Mouse (Mus musculus): ENCODE measurements around the gene Podxl2. TPM values are rescaled to one million over a fixed set of nuclear protein-coding genes. Genes with fewer than 3 reads are reported as not detected.

Gene Podxl2
- total RNA-seq, 4 experiments from 2014 or later = 40.6 to 123 (median 83.0) TPM

DNA sequence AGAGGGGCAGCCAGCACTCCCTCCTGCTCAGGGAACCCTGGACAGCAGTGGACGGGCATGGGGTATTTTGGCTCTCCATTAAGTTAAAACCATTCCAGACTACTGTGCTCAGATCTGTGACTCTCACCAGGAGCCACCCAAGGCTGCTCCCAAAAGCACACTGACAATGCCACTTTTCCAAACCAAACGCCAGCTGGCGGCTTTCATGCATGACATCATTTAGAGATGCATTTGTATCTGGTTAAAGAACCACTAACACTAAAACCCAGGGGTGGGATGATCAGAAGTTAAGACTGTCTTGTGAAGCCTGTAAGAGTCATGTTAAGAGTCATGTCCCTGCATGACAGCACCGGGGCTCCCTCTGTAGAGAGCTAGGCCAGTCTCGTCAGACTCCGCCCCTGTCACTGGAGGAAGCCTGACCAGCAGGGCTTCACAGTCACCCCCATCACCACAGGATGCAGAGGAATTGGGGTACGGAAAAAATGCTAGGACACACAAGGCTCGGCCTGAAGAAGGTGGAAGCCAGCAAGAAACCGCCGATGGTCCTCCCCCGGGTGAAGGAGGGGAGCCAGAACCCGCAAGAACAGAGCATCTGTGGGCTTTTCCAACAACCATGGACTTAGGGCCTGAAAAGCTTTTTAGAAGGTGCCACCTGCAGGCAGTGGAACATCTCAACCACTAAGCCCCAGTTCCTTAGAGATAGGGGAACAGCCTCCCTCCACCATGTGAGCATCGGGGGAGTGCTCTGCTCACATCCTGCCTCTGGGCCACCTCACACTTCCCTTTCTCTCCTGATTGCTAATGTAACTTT is 47.2 kb downstream of the Podxl2 start:
- DNase-seq = no peak

DNA sequence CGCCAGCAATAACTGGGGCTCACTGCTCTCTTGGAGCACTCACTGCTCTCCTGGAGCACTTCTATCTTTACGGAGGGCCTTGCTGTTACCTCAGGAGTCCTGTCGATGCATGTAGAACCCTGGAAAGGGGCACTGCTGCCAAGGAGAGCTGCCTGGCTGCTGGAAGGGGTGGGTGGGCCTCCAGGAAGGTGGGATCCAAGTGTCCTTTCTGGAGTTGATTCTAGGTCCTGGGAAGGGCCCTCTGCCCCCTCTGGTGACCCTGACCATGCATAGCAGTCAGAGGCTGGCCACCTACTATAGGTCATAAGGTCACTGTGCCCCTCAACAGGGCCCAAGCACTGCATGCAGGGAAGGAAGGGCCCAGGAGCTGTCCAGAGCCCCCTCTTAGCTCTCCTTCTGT is 47.9 kb downstream of the Podxl2 start:
- no peak for DNase-seq

DNA sequence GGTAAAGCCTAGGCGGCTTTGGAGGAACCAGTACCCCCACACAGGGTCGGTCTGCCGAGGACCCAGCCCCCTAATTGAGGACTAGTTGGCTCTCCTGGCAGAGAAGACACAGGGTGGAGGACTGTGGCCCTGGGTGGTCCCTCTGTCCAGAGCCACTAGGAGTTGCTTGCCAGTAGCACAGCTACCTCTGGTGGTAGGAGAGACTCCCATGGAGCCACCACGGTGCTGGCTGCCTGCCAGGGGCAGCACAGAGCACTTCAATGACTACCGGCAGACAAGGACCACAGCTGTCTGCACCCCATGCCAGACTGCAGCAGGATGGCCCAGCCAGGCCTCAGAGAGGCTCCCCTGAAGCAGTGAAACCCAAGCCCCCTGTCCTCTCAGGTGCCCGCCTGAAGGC is 48.3 kb downstream of the Podxl2 start:
- peak; percentile 64 for DNase-seq

DNA sequence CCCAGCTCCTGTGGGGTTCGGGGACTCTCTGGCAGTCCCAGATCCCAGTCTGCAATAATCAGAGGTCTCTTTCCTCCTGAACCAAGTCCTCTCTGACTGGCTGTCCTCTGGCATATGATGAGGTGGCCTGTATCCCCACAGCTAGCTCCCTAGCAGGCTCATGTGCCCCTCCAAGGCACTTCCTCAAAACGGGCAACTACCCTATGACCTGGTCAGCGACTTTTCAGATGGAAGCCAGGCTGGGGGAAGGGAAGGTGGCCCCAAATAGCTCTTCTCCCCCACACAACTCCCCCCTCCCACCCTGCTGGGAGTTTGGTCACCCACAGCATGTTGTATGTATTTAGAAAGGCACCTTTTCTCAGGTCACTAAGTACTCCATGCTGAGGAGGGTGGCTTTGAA is 48.8 kb downstream of the Podxl2 start:
- no peak for DNase-seq

DNA sequence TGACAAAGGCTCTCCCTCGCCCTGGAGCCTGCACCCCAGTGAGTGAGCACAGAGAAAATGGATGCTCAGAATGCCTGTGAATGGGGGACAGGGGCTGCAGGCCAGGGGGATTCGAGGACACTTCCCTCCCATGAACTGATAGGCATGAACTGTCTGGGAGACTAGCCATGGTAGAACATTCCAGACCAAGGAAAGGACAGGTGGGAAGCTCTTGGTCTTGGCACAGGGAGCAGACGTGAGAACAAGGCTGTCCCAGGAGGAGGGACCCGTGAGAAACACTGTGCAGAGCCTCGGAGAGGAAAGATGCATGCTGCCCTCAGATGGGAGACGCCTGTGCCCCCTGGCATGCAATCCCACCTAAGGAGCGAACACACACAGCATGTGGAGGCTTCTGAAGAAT is 50.7 kb downstream of the Podxl2 start:
- DNase-seq = no peak

DNA sequence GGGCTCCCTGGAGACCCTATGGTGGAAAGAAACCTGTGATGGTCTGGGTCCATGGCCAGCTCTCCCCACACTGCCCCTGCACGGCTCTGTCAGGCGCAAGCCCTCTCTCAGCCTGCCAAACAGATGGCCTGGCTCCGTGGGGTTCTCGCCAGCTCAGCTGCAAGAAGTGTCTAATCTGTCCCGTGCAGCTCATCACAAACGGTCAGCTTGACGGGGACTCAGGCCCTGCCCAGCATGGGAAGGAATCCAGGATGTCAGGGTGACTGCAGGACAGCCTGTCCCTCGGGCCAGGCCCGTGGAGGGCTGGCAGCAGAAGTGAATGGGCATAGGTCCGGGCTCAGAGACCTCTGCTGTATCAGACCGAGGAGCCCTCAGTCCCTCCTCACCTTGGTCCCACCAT is 52.9 kb downstream of the Podxl2 start:
- DNase-seq = peak; percentile 74

DNA sequence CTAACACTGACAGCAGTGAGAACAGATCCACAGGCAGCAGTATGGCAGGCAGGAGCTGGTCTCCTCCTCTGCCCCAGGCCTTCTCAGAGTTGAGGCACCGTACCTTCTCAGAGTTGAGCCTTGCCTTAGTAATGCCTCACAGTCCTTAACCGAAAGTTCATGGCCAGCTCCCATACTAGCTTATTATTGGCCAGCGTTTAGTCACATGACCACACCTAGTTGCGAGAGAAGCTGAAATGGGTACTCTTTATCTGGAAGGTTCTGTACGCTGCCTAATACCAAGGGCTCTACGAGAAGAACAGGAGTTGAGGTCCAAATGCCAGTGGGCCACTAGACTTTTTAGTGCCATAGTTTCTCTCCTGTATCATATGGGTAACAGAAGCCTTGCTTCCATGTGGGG is 53.5 kb downstream of the Podxl2 start:
- DNase-seq = no peak

DNA sequence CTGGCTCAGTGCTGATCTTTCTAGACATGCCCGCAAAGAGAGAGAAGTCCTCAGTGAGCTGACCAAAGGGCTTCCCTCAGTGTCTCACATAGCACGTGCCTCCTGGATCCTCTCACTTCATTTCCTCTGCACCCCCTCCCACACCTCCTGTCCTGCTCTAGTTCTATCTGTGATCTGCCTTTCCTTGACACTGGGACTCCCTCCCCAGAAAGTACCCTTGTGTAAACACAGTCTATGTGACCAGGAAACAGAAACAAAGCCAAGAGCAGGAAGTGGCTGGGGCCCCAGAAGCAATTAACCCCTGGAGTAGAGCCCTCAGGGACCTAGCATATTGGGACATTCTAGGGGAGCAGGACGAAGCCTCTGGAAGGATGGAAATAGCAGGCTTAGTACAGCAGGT is 54.0 kb downstream of the Podxl2 start:
- DNase-seq = no peak

DNA sequence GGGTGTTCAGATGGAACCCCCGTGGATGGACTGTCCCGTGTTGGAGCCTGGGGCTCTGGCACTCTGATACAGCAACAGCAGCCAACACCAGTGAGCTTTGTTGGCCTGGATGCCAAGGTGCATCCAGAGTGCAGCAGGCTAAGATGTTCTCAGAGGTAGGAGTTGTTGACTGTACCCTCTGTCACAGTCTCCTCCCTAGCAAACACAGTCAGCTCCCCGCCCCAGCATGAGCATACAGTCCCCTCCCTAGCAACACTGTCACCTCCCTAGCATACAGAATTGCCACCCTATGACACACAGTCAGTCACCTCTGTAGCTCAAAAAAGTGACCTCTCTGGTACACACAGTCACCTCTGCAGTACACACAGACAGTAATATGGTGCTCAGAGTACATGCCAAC is 57.9 kb downstream of the Podxl2 start:
- DNase-seq = no peak

DNA sequence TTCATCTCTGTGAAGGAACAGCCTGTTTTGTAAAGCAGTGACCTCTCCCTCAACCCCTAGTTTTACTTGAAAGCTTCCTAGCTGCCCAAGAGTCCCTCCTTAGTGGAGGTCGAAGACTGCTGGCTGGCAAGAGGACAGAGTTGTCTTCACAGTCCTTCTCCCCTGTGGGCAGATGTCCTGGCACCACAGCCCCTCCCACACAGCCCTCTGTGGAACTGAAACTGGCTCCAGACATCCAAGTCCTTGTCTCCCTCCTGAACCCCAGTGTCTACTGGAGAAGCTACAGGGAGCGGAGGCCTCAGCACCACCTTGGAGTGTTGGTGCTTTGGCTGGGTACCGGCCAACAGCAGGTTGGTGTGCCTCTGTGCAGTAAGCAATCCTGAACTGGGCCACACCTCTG is 59.4 kb downstream of the Podxl2 start:
- DNase-seq = no peak

DNA sequence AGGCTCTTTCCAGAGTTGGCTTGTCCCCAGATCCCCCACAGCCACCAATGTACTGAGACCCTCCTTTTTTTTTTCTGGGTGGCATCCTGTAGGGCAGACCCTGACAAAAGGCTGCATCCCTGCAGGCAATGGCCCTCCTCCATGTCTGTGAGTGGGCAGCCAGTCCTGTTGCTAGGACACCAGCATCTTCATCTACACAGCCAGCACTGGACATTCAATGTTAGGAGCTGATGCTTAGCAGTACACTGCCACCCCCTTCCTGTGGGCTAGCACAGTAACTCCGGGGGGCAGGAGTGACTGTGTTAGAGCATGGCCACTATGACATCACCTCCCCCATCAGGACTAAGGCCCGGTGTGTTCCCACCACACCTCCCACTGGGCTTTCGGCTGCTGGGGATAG is 59.8 kb downstream of the Podxl2 start:
- no peak for DNase-seq

DNA sequence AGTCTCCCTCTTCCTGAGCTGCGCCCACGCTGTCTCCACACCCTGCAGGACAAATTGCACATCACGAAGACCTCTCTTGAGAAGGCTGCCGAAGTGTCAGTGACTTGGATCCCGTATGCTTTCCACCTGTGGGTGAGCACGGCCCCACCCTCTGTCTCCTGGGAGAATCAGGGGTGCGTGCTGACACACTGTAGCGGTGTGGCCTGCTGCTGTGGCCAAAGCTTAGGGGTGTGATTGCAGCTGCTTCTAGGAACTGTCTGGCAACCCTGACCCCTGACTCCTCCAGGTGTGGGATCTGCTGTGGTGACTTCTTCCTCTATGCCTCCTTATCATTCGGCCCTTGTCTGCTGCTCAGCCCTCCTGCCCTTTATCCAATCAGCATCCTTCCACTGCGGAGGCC is 61.0 kb downstream of the Podxl2 start:
- DNase-seq = no peak

DNA sequence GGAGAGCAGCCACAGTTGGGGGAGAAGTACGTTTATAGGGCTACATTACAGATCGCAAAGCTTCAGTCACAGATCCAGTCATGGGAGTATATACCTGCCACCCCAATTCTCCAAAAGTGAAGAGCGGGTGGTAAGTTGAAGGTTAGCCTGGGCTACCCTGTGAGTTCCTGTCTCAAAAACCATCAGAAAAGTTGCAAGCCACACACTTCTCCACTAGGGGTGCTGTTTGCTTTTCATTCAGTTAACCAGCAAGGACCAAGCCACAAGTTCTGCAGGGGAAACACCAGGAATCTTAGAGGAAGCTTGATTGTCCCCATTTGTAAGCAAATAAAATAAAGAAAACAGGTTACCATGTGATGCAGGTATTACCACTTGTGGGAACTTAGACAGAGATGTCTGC is 62.0 kb downstream of the Podxl2 start:
- no peak for DNase-seq

DNA sequence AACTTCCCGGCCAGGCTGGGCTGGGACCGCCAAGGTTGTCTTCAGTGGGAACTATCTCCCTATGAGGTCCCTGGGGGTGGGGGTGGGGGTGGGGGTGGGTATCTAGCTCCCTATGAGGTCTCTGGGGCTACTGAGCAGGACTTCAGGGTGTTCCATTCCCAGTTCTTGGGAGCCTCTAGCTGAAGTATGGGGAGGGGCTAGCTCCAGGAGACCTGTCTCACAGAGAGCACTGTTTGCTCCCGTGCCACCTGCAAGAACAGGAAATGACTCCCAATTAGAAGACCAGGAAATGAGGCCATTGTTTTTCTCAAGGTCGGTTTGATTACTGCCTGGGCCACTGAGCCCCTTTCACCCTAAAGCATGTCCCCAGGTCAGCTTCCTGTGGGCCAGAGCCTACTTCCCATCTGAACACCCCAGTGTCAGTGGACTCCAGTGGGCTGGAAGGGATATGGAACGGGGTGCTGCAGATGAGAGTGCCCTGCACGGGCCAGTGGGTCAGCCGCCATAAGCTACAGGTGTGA is 62.9 kb downstream of the Podxl2 start:
- DNase-seq = no peak

DNA sequence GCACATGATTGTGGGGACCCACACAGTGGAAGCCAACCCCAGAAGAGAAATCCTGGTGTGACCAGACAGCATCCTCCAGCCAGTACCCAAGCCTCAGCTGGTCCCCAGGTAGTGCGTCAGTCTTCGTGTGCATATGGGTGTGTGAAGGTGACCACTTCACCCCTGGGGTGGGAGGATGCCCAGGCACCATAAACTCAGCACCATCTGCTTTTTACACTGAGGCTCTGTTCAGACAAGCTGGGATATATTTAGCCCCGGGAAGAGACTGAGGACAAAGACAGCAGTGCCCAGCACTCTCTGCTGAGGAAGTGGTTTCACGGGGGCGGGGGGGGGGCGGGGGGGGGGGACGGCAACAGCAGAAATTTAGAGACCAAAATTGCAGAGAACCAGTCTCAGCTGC is 63.4 kb downstream of the Podxl2 start:
- no peak for DNase-seq

DNA sequence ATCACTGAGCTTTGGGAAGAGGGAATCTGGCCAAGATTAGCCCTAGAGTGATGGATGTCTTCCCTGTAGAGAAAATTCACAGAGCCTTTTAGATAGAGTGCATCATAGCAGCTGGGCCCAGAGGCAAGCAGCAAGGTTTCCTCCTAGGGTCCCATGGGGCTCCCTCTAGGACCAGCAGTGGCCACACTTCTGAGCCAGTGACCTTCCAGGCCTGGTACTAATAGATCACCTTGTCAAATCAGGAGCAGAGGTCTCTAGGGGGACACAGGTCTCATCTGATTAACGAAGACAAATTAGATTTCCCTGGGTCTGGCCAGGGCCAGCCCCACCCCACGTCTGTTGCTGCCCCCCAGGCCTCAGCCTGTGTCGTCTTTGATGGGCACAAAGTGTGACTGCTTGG is 64.6 kb downstream of the Podxl2 start:
- DNase-seq = no peak

DNA sequence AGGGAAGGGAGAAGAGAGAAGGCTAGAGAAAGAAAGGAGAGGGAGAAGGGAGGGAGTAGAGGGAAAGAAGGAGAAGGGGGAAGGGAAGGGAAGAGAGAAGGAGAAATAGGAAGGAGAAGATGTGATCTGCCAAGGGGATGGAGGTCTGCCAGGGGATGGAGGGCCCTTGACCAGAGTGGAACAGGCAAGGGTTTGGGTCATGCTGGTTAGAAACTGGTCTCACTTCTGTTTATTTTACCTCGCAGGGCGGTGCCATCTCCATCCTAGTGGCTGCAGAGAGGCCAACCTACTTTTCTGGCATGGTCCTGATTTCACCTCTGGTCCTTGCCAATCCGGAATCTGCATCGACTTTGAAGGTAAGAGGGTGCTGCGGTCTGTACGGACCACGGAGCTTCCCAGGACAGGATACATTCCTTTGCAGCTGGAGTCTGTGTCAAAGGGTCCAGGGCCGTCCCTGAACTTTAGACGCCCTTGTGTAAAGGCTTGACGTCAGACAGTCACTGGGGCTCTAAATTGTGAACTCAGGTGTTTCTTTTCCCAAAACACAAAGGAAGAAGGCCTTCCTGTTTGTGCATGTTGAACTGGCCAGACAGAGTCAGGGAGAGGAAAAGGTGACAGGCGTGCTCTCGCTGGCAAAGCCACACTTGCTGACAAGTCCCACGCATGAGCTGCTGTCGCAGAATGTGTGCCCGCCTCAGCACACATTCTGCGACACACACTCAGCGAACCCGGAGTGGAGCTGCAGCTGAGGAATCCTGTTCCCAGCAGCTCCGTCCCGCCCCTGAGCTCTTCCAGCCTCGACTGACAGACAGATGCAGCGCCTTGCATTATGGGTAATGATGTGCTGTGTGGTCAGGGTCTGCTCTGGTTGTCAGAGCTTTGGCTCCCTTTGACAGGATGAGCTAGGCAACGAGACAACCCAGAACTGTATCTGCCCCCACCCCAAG is 65.5 kb downstream of the Podxl2 start:
- DNase-seq = no peak

DNA sequence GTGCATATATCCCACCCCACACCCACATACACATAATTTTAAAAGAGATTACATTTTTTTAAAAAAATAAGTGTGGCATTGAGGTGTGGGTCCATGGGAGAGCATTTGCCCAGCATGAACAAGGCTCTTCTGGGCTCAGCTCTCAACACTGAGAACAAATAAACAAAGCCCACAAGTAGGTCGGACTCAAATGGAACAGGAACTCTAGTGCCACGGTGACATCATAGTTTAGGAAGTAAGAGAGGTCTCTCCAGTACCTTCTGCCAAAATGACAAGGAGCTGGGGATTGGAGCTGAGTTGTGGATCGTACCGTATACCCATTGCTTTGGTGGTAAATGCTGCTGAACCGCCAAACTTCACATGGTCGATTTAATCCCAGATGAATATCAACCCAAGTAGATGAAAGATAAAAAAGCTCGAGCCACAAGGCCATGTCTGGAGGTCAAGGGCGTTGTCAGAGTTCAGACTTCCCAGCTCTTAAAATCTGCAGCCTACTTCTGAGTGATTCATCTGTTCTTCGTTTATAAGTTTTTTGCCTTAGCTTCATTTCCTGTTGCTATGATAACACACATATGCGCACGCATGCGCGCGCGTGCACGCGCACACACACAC is 69.8 kb downstream of the Podxl2 start:
- peak; percentile 66 for DNase-seq

DNA sequence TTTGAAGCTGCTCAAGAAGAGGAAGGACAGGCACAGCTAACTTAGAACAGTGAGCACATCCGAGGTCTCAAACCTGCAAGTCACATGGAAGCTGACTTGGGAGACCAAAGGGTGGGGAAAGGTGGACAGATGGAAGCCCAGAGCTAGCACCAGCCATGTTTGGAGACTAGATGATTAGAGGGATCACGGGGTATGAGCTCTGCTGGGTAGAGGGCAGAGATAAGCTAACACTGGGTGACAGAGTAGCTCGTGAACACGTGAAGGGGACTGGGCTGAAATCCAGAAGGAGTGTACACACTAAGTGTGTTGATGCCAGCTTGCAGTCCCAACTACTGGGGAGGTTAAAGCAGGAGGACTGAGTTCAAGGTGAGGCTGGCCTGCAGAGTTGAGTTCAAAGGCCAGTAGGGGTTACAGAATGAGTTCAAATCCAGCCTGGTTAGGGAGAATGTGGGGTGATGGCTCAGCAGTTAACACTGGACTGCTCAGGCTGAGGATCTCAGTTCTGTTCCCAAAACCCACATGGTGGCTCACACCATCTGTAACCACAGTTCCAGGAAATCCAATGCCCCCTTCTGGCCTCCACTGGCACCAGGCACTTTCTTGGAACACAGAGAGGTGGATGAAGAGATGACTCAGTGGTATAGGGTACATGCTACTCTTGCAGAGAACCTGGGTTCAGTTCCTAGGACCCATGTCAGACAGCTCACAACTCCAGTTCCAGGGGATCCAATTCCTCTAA is 70.7 kb downstream of the Podxl2 start:
- DNase-seq = no peak

DNA sequence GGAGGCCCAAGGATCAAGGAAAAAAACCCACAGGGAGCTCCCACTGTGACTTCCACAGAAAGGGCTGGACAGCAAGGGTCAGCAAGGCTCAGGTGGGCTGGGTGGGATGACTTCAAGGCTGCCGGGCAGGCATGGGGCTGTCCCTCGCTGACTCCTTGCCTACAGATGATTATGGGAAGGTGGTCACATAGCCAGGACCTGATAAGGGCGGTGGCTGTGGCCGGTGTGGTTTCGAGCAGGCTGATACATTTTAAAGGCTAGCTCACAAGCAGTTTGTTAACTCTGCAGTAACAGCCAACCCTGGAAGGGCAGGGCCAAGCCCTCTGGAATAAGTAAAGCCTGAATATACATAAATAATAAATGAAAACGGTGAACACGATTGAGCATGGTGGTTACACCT is 71.8 kb downstream of the Podxl2 start:
- DNase-seq = no peak

DNA sequence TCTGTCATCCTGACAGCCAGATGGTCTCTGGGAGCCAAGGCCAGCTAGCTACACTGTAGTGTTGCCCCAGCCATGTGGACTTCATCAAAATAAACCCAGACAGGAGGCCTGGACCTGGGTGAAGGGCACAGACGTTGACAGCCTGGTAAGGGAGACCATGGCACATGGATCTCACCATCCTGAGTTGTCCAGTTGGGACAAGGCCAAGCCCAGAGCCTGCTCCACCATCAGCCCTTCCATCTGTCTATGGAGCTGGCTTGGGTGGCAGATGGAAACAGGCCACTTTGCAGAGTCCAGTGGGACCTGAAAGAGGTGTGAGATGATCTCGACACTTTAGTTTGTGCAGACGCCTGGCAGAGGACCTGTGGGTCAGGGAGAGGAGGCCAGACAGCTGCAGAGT is 74.1 kb downstream of the Podxl2 start:
- DNase-seq = no peak

DNA sequence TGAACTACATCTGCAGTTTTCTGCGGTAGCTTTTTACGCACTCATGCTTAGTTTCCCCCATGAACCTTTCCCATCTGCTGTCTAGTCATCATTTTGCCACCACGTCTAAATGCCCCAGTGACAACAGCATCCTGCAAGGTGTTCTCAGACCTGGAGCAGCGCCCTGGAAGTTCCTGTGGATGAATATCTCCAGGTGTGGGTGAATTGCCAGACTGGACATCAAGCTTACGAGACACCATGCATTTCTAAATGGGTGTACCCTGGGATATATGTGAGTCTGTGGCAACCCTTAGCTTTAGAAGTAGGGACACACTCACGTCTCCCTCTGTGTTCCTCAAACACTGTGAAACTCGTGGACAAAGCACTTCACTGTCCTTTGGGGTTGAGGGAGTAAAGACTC is 74.7 kb downstream of the Podxl2 start:
- DNase-seq = no peak
